Mouse (Mus musculus) bone marrow, adult 2 months (tissue): ENCODE data around the gene Olfr374. TPM values are rescaled to one million over a fixed set of nuclear protein-coding genes. Genes with fewer than 3 reads are reported as not detected.

ENCODE experiments used
- H3K27ac ChIP-seq: fragments of 200-500 bp; 2 replicates; pipeline ENCODE4 v1.5.1; 2012; ENCODE audit warnings: low read depth, mild to moderate bottlenecking, control low read depth, inconsistent platforms, low read length; ENCODE audit not compliant: control insufficient read depth, poor library complexity, insufficient read depth
- H3K4me1 ChIP-seq: fragments of 200-500 bp; 2 replicates; pipeline ENCODE4 v1.6.1; 2011; ENCODE audit warnings: low read length; ENCODE audit not compliant: control insufficient read depth, insufficient read depth
- H3K4me3 ChIP-seq: fragments of 200-500 bp; replicated peaks from 2 replicates; pipeline ENCODE3; 2011; ENCODE audit warnings: mild to moderate bottlenecking, low read depth, low read length, control low read depth; ENCODE audit not compliant: control insufficient read depth
- CTCF ChIP-seq: fragments of 200-500 bp; IDR thresholded peaks from 2 replicates; pipeline ENCODE4 v1.5.1; 2011; ENCODE audit warnings: low read length, control low read depth; ENCODE audit not compliant: control insufficient read depth, insufficient read depth
- POLR2A ChIP-seq: fragments of 200-500 bp; IDR thresholded peaks from 2 replicates; pipeline ENCODE4 v1.6.1; 2011; ENCODE audit warnings: low read depth, mild to moderate bottlenecking, control low read depth, low read length, borderline replicate concordance; ENCODE audit not compliant: control insufficient read depth
- WGBS: fragments of 180-500 bp; shearing (Covaris S2); methylation state at CpG from one replicate; pipeline ENCODE4 v1.1.7; 2018; 5-methylcytosine and 5-hydroxymethylcytosine counted together
- polyA plus RNA-seq: library from polyadenylated mRNA; stranded (reverse); fragments of >200 nt; gene quantifications from 2 replicates; pipeline ENCODE4 v1.2.4, GENCODE M21; 2011; ENCODE audit warnings: low replicate concordance; ENCODE audit not compliant: missing spikeins, insufficient read depth, insufficient read length

Gene Olfr374
- polyA plus RNA-seq, 1 experiment: 0.30 TPM

DNA sequence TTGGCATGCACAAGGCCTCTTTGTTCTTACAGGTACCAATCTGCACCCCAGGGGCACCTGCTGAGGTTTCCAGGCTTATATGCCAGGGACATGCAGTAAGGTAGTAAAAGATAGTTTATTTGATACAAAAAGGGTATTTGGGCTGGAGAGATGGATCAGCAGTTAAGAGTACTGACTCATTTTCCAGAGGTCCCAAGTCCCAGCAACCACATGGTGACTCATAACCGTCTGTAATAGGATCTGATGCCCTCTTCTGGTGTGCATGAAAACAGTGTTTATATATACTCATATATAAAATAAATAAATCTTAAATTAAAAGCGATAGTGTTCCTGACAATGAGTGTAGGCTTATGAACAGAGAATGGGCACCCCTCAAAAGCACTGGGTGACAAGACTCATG, 51.3 kb downstream of the Olfr374 start:
- WGBS: 89% methylated on average over 2 of the region's 2 CpGs
- H3K27ac ChIP-seq: no peak overlapping the region
- H3K4me1 ChIP-seq: peaks cover 6% of the 10 kb centered on the region
- no peak overlapping the region for H3K4me3 ChIP-seq
- no peak for TF ChIP-seq POLR2A
- no peak for TF ChIP-seq CTCF

DNA sequence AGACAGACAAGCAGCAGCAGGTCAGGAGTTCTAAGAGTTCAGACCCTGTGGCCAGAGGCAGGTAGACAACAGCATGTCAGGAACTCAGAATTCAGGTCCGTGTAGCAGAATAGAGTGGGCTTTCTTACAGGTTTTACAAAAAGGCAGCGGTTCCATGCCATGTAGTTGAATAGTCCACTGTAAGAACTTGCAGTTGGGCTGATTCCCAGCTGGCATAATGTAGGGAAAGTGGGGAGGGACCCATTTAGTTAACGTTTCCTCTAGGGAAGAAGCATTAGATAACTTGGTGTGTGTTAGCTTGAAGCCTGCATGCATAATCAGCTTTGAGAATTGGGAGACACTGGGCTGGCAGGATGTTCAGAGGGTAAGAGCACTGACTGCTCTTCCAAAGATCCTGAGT, 51.9 kb downstream of the Olfr374 start:
- no peak for TF ChIP-seq CTCF
- TF ChIP-seq POLR2A: no peak
- Histone ChIP-seq H3K27ac (no peak overlapping the region), H3K4me3 (no peak overlapping the region), H3K4me1 (peaks cover 6% of the 10 kb centered on the region)
- WGBS: 75% methylated on average over 3 of the region's 3 CpGs

DNA sequence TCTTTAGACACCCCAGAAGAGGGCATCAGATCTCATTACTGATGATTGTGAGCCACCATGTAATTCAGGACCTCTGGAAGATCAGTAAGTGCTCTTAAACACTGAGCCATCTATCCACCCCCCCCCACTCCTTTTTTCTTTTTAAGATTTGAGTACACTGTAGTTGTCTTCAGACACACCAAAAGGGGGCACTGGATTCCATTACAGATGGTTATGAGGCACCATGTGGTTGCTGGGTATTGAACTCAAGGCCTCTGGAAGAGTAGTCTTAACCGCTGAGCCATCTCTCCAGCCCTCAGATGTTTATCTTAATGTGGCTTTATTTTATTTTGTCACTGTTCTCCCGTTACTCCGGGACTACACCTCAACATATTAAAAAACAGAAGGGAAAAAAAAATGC, 53.2 kb downstream of the Olfr374 start:
- Histone ChIP-seq H3K4me3 (peak overlapping the region; percentile 66), H3K4me1 (peaks cover 6% of the 10 kb centered on the region), H3K27ac (no peak overlapping the region; the same call in 1 of the 2 replicates)
- WGBS: 6% methylated on average over 3 of the region's 3 CpGs
- no peak for TF ChIP-seq CTCF
- no peak for TF ChIP-seq POLR2A

DNA sequence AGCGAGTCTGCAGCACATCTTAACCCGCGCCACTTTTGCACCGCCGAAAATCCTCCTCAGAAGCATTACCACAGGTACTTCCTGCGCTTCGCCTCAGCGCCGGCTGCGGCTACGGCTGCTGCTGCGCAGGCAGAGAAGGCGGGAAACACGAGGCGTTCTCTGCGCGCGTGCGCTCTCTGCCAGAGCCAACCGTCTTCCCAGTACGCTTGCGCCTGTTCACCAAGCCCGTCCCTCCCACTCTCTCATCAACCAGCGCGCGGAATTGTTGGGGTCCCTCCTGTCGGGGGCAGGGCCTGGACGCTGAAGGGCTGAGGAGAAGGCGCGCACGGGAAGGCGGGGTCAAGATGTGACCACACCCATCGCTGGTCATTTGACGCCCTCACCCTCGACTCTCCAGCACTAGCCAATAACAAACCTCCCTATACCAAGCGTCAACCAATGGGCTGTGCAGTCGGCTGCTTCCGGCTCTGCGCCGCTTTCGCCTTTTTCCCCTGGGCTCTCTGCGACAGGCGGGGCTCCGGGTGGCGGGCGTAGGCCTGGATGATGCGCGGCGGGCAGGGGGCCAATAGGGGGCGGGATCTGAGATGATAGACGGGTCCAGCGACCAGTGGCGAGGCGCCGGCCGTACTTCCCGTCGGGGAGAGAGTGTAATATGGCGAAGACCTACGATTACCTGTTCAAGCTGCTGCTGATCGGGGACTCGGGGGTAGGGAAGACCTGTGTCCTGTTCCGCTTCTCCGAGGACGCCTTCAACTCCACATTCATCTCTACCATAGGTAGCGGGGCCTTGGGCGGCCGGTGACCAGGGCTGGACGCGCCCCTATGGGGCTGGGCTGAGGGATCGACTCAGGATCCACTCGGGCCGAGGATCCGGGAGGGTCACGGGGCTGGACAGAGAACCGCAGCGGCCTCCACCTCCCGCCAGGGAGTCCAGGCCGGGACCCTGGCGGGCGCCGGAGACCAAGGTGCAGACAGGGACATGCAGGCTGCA, 54.2 kb downstream of the Olfr374 start, which contains the start of gene Rab8a:
Gene Rab8a, plus strand, starts transcription at position 494 of the 991 bp plus-strand sequence.
- Histone ChIP-seq H3K4me1 (peaks cover 6% of the 10 kb centered on the region), H3K4me3 (peak within 1 kb of the TSS; percentile 78), H3K27ac (peak within 1 kb of the TSS; percentile 92)
- WGBS: under 1% methylated on average over 82 of the region's 82 CpGs
- TF ChIP-seq POLR2A (peak; percentile 95), CTCF (no peak)

GRCm38 (mm10) chr8:72162821-72163220, 56.0 kb downstream of the Olfr374 start:
- Histone ChIP-seq H3K4me1 (peaks cover 6% of the 10 kb centered on the region), H3K4me3 (peak overlapping the region; percentile 7), H3K27ac (peak overlapping the region; percentile 92; the same call in 1 of the 2 replicates)
- TF ChIP-seq CTCF: no peak
- no peak for TF ChIP-seq POLR2A

Other genes starting within 250 kb of the Olfr374 start
- gene Zfp709, start 225.0 kb upstream of the Olfr374 start, polyA plus RNA-seq: 0.70 and 1.8 TPM in 2 replicates
- 1.1 and 1.9 TPM in 2 replicates for gene Zfp882, start 198.4 kb upstream of the Olfr374 start, polyA plus RNA-seq
- 7.9 and 8.3 TPM in 2 replicates for gene Zfp617, start 198.4 kb upstream of the Olfr374 start, polyA plus RNA-seq
- gene Zfp961, start 156.0 kb upstream of the Olfr374 start, polyA plus RNA-seq: 7.4 and 10.4 TPM in 2 replicates
- 48.0 and 160 TPM in 2 replicates for gene Cyp4f18, start 97.4 kb upstream of the Olfr374 start, polyA plus RNA-seq
- gene Olfr372, start 65.8 kb upstream of the Olfr374 start, polyA plus RNA-seq: not detected in 2 replicates
- gene Olfr373, start 23.9 kb upstream of the Olfr374 start, polyA plus RNA-seq: not detected in 2 replicates
- gene Tpm4, start 27.9 kb downstream of the Olfr374 start, polyA plus RNA-seq: 80.7 and 138 TPM in 2 replicates
- gene Rab8a, start 54.2 kb downstream of the Olfr374 start, polyA plus RNA-seq: 36.5 and 38.5 TPM in 2 replicates
- 6.4 and 7.7 TPM in 2 replicates for gene Hsh2d, start 82.6 kb downstream of the Olfr374 start, polyA plus RNA-seq
- not detected in 2 replicates for gene Cib3, start 105.8 kb downstream of the Olfr374 start, polyA plus RNA-seq
- not detected in 2 replicates for gene Gm11034, start 106.6 kb downstream of the Olfr374 start, polyA plus RNA-seq
- 34.8 and 47.9 TPM in 2 replicates for gene Fam32a, start 112.7 kb downstream of the Olfr374 start, polyA plus RNA-seq
- gene Ap1m1, start 133.0 kb downstream of the Olfr374 start, polyA plus RNA-seq: 27.1 and 51.8 TPM in 2 replicates
- 514 and 1,002 TPM in 2 replicates for gene Gm10282, start 198.2 kb downstream of the Olfr374 start, polyA plus RNA-seq
- 123 and 179 TPM in 2 replicates for gene Klf2, start 212.0 kb downstream of the Olfr374 start, polyA plus RNA-seq